Mouse (Mus musculus): ENCODE measurements at regions not wholly inside any gene's neighbourhood (a gene's known extent, or its start where the extent isn't known, plus 50 kb on each side); places are given as distances from the start of the nearest gene placed in this dataset.

DNA sequence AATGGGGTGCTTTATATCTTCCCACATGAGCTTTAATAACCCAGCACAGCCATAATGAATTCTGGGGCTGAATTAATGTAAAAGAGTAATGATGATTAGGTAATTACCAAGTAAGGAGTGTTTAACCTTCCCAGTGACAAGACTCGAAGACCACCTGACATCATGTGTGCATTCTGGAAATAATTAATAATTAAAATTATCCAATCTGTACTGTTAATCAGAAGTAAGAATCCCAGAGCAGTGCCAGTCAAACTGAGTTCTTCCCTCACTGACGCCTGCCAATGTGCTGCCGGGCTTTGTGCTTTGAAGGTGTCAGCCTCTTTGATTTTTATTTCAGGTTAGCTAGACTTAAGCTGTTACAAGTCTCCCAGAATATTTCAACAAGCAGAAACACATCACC lies 183.0 kb upstream of the Plxna2 start:
- no peak for DNase-seq

DNA sequence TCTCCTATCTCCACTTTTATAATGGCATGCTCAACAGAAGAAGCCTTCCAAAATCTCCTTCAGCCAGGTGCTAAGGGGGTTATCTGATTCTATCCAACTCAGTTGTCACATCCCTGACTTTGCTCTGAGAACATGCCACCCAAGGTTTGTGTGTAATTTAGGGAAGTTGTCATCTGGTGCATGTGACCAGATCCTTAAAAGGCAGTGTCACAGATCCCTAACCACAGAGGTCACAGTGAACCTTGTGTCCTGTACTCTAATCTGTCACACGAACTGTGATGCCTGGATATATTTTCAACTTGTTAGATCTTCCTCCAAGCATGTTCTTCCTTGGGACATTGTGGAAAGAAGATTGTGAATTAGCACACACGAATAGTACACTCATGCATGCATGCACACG lies 189.4 kb upstream of the Plxna2 start:
- no peak for DNase-seq

DNA sequence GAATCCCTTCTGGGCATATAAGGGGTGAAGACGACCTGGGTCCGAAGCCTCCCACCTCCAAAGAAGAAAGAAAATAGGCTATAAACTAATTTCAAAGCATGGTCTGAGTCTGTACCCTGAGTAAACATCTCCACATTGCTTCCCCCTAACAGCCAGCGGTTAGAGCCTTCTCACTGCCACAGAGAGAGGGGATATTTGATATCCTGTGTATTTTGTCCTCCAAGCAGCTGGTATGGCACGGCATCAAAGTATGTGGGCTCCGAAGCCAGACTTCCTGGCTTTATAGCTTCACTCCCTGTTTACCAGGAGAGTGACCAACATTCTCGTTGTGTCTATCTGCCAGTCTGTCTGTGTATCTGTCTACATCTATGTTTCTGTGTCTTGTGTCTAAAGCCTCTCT lies 191.7 kb upstream of the Plxna2 start:
- DNase-seq: no peak

DNA sequence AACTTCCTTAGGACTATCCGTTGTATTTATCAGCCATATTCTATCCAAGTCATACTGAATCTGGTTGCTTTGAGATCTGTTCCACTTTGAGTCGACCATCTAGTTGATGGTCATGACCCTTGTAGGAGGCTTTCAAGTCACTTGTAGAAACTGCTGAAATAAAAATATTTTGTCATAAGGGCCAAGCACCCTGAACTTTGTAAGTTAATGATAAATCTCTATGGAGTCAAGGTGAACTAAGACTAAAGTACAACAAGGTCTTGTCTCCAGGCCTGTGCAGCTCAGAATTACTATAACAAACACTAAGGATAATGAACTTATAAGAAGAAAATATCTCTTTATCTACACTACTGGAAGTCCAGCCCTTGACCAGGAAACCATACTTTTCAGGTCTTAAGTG lies 193.8 kb upstream of the Plxna2 start:
- DNase-seq: peak in 1 of 2 experiments; percentile 66

DNA sequence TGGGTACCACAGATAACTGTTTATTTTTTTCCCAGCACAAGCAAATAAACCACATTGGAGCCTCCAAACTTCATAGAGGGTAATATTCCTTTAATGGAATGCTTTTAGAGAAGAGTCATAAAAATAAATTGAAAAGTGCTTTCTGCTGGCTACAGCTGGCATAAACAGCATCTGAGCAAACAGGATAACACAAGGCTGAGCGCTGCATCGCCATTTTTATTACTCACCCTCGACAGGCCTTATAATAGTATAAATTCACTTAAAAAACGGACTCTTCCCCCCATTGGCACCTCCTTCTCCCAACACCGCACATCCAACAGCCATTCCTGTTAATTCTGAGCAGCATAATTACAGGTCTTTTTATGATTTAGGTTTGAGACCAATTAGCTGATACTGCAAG lies 205.8 kb upstream of the Plxna2 start:
- no peak for DNase-seq

DNA sequence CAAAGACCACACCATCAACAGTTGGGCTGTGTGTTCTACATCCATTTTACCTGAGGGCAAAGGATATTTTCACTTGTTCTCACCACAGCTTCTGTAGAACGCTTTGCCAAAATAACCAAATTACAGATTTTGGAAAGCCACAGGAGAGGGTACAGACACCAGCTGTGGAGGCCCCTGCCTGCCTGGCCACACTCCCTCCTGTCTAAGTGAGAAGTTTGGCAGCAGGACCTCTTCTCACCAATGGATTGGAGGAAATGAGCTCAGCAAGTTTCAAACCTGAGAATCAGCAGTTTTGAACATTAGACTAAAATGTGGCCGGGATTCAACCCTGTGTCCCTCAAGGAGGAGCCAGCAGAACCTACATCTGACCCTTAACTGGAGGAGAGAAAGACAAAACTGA lies 206.2 kb upstream of the Plxna2 start:
- DNase-seq: no peak

DNA sequence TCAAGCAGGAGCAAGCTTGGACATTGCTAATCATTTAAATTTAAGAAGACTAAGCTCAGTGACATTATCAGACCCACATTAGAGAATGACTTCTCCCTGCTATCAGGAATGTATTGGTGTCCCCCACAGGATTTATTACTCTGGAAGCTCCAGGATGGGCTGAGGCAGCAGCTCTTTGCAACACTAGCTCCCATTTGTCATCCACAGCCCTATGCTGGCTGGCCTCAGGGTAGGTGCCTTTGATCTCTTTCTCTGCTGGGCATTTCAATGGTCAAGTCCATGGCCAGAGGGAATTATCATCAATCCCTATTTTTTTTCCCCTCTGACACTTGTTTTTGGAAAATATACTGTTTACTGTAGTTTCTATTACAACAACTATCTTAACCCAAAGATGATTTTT lies 218.7 kb upstream of the Plxna2 start:
- DNase-seq: no peak

DNA sequence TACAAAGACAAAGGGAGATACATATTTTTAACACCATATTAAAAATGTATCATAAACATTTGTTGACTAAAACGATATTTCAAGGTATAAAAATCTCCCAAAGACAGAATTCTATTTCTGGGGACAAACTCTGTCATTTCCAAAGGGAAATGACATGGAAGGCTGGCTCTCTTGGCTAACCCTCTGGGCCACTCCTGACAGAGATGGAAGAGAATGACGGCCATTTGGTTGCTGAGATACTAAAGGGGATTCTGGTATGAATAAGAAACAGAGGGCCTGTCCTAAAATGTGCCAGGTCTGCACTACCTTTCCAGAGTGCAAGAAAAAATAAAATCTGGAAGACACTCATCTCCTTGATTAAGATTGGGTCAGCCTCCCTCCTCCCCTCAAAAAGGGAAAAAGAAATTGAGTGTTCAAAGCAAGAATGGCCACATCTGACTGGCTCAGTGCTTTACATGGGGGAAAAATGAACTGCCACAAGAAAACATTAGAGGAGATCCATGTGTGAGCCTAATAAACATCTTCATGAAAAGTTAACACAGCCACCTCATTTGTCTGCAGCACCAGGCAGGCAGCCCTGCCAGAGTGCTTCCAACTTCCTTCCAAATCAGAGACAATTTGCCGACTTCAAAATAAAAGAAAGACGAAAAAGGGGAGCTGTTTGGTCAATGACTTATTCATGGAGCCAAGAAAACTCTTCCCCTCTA lies 221.1 kb upstream of the Plxna2 start:
- no peak for DNase-seq

DNA sequence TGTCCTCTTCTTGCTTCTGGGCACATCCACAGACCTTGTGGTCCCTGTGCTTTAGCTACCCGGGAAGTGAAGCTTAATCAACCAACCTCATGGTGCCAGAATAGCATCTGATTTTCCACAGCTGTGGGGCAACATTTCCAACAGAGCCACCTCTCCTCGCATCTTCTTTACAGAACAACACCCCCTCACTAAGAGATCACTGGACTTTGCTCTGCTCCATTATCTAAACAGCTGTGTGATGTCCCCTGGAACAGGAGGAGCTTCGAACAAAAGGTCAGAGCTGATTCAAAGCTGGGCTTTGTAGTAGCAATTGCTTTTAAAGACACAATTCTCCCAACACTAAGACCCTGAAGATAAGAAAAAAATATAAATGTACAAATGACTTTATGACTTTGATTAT lies 224.3 kb upstream of the Plxna2 start:
- DNase-seq: no peak

DNA sequence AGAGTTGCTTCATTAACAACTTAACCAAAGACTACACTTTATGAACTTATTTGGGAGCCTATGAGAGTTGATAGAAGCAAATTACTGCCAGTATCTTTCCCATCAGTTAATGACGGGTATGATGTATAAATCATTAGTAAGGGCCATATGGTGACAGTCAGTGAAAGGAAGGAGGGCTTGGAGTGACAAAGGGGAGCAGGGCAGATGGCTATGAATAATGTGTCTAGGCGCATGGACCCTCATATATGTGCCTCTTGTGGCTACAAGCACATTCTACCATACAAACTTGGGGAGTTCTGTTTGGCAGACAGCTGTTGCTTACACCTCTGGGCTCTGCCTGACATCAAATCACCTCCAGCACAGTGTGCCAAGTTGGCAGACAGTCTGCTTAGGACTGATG lies 227.8 kb upstream of the Plxna2 start:
- DNase-seq: no peak

DNA sequence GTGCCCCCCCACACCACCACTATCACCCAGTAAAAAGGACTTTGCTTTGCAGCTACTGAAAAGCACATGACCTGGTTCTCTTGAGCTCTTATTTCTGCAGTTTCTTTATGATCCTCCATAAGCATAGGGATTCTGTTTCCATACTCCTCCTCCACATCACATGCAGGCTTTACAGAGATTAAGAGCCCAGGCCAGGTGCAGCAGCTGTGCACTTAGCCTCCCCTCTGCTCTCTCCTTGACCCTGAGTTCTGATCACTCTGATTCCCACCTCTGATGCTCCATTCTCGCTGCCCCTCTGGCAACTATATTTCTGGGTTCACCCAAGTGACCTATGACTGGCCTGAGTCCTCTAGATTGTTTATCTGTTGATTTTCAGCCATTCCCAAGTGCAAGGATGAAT lies 239.9 kb upstream of the Plxna2 start:
- DNase-seq: no peak

DNA sequence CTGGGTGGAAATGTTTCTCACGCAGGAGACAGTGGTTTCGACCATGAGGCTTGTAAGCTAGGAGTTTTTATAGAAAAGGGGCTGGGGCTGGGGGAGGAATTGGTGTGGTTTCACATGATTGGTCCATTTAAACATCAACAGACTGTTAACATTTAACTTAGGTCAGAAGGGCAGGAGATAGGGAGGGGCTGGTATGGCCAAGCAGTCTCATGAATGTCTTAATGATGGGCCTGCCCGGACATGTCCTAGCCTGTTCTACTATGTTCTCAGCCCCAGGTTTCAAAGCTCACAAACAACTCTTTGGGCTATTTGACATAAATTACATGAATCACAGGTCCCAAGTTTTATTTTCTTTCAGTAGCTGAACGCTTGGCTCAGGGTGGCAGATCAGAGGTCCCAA lies 244.5 kb upstream of the Plxna2 start:
- DNase-seq: peak; percentile 28 to 33

DNA sequence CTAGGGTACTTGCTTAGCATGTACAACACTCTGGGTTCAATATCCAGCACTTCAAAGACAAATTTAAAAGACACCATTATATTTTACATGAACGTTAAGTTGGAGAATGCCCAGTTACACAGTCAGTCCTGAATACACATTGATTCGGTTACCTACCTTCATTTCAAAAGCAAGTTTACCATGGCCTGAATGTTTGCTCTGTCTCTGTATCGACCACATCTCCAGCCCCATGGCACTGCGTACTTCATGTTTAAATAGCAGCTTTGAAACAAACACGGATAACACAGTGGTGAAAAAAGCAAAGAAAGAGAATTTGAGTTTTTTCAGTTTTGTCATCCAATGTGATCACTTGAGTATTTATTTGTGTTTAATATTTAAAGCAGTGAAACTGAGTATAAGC lies 254.1 kb upstream of the Plxna2 start:
- no peak for DNase-seq

DNA sequence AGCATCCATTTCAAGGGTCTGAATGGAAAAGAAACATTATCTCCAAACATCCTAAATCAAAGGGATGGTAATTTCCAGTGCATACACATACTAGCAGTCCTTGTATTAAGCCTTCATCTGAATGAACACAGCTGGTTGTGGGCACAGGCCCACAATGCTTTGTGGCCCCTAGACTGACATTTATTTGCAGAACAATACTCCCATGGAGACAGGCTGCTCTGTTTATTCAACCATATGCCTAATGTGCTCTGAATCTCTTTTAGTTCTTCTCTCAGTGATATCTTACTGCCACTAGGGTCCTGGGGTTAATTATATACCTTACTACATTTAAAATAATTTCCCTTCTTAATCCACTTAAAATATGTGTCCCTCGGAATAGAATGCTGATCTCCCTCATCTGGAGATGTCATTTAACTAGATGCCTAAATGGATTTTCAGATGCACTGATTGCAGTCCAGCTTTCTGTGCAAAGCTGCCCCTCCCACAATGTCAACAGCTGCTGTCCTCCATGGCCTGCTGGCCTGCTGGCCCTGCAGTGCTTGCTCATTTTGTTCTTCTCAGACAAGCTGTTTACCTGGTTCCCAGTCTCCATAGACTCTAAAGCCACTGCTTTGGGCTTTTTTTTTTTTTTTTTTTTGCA lies 254.8 kb upstream of the Plxna2 start:
- DNase-seq: no peak

DNA sequence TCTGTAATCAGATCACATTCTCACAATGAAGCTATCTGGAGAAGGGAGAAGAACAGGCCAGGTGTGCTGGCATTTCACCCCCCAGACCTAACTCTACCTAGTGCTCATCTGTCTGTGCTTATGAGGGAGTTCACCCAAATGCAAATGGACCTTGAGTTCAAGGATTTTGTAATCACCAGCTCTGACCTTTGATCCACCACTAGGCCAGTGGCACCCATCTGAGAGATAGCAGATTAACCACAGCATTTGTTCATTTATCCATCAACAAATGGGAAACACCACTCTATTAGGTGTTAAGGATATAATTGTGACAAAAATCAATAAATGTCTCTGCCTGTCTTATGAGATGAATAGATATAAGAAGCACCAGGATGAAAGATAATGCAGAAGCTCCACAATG lies 255.7 kb upstream of the Plxna2 start:
- DNase-seq: peak in 1 of 2 experiments; percentile 7

DNA sequence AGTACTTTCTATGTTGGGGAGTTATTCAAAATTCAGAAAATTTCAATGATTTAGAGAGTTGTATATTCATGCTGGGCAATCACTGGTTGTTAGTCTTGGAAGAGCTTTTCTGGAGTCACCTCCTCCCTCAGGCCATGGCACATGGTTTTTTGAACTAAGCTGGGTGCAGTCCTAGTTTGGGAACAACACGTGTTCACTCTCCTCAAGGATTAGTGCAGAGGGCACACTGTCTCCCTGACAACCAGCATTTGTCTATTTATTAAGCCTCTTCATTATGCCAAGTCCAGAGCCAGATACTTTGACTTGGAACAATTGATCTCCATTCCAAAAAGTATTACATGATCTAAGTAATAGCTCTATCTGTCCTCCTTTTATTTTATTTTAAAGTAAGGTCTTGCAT lies 256.7 kb upstream of the Plxna2 start:
- peak; percentile 55 to 63 for DNase-seq

DNA sequence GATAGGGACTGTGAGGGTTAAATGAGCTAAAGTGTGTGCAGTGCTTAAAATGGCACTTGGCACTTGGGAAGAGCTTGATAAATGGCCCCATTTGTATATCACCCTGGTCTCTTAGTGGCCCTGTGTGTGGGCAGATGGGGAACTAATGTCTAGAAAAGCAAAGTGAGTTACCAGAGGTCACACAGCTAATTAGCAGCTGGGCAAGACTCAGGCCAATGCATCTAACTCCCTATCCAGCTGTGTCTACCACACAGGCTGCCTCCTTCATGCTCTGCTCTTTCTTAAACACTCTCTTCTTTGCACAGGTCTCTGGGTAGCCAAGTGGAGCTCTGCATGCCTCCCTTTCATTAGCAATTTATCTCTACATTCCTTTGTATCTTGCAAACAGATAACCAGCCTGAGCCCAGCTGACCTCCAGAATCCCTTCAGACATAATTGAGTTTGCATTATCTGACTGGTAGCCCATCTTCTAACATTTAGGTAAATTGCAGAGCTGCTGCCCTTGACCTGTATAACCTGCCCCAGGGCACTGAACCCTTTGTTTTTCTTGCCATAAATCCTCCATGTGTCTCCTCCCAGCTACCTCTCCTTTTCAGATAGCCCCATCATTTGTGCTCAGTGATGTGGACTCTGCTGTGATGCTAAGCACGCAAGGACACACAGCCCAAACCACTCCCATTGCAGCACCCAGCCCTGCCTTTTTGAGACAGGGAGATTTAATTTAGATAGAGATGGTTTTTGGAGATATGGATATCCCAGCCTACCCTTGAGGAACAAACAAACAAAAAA lies 263.5 kb upstream of the Plxna2 start:
- DNase-seq: no peak

DNA sequence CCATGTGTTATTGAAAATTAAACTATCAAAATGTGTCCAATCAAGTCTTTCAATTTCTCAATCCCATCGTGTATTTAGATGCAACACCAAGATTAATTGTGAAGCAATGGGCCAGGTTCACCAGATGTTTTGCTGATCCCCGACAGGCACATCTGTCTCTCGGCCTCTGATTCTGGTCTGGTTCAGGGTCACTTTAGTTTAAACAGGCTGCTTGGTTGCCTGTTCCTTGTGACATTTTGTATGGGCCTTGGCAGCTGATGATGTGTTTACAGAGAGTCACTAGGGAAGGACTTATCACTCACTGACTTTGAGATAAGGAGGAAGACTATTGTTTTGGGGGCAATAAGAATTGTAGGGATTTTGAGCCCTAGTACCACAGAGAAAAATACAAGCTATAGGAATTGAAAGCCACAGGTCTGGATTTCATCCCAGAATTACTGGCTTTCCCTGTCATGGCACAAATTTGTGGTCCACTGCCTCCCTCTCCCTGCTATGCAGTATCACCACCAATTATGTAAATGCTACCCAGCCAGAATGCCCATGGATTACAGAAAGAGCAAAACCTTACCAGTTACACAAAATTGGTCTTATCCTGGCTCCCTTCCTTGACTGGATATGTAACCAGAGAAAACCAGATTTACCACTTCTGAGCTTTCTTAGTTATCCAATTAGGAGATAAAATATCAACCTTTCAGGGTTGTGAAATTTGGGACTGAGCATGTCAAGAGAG lies 272.5 kb upstream of the Plxna2 start:
- no peak for DNase-seq

DNA sequence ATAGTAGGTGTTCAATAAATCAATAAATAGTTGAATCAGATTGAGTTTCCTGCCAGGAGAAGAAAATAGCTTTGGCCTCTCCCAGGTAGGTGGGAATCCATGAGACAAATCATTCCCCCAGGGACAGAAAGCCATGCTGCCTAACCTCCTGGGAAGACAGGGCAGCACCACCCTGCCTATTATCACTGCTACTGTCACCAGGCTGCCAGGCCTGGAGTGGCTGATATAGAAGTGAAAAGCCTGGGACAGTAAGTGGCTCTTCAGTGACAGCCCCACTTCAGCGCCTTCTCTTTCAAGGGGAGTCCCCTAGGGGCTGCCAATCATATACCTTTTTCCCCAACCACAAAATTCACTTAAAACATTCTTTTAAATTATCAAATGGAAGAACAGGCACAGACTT lies 275.4 kb upstream of the Plxna2 start:
- no peak for DNase-seq

DNA sequence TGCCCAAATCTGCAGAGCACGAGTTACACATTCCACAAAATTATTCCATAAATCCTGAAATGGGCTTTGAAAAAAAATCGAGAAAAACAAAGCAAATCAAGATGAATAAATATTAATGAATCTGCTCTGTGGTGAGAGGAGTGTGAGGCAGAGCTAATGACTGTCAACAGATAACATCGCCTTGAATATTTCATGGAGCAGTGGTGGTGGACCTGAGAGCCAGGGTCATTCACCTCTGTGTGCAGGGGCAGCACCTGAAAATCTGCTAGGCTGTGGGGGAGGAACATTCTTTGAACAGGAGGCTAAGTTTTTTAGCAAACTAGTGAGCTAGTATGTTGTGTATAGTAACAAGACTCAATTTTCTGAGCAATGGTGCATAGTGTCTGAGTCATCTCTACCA lies 276.3 kb upstream of the Plxna2 start:
- DNase-seq: no peak

DNA sequence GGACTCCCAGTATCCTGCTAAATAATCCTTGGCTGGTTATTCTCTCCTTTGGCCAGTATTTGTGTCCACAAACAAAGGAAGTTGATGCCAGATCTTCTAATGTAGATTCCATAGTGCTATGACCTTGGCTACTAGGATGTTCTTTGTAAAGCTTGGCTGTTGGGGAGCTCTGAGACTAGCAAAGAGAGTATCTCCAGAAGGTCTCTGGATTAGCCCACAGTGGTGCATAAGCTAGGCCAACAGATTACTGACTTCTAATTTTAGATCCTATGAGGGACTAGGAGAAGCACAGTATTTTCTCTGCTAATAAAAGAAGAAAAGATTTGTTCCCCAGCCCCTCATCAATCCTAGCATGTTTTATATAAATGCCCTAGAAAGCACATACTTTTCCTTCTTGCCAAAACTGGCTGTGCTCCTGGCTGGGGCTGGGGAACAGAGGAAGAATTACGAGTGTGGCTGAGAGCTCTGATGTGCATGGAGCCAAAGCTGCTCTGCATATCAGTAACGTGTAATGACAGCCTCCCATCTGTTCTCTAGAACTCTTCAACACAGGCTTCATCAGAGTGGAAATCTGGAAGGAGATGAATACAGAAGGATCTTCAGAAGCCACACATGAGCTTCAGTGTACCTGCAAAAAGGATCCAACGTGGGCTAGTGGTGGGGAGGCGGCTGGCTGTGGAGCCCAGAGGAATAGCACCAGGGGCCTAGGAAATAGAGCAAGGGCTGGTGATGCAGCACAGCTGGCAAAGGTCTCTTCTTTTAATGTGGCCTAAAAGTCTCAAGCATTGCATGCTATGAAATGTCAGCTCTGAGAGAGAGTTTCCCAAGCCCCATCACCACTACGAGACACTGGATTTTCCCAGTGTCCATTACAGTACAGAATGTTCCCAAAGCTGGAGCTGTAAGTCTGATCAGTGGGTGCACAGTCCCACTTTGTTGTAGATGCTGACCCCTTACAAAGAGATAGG lies 283.0 kb upstream of the Plxna2 start:
- peak in 1 of 2 experiments; percentile 2 for DNase-seq

DNA sequence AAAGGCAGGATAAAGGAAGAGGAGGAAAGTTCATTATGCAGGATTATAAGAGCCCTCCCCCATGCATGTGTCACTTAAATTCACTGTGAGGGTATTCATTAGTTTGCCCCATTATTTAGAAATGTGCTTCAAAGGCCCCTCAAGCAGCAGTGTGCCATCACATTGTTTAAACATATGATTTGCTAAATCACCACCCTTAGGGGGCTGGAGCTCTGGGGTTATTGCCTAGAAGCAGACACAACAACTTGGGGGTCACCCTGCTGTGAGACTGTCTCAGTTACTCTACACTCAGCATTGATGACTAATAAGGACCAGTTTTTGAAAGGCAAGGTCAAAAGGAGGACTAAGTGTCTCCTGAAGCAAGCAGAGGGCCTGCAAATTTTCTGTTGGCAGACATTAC lies 285.4 kb upstream of the Plxna2 start:
- no peak for DNase-seq

All from kidney, adult 8-10 months (tissue).